Mouse (Mus musculus) ES-E14 (cell line): ENCODE results near the gene Mmp8.

Experiments used
- CHD2 ChIP-seq: IDR thresholded peaks from 2 replicates; pipeline ENCODE4 v1.6.1; 2014; ENCODE audit warnings: mild to moderate bottlenecking, low read depth, low read length, inconsistent platforms
- HCFC1 ChIP-seq: IDR thresholded peaks from 2 replicates; pipeline ENCODE4 v1.6.1; 2012; ENCODE audit warnings: low read length, inconsistent platforms, borderline replicate concordance; ENCODE audit not compliant: insufficient read depth
- MAFK ChIP-seq: IDR thresholded peaks from 2 replicates; pipeline ENCODE4 v1.6.1; 2014; ENCODE audit warnings: mild to moderate bottlenecking, low read depth, low read length, inconsistent platforms; ENCODE audit not compliant: insufficient read depth
- ZC3H11A ChIP-seq: IDR thresholded peaks from 2 replicates; pipeline ENCODE4 v1.6.1; 2012; ENCODE audit warnings: low read depth, mild to moderate bottlenecking, inconsistent platforms, low read length, borderline replicate concordance
- ZNF384 ChIP-seq: IDR thresholded peaks from 2 replicates; pipeline ENCODE4 v1.6.1; 2012; ENCODE audit warnings: low read depth, low read length, inconsistent platforms

DNA sequence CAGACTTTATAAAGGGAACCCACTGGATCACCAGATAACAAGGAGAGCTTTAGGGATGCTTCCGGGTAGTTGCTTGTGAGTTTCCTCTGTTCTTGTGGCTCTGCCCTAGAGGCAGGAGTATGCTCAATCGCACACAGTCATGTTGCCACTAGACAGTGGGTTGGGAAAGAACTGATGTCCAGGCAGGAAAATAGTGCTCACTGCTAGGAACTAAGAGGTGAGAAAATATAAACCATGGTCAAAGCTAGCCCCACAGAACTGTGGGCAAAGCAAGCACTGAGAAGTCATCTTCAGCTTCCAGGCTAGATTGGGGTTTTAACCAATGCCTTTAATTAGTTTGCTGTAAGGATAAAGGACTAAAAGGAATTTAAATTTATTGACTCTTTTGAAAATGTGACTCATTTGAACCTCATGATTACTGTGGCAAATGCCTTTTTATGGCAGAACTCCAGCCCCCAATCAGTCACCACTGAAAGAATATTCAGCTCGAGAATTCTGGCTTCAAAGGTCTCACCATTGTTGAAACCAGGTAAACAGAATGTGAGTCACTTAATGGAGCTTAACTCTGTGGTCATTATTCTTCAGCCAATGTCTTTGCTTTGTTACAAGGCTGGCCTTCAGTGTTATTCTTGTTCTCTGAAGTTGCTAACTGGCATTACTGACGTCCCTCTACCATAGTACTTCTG, 31.9 kb upstream of the Mmp8 start:
- no peak for TF ChIP-seq MAFK
- TF ChIP-seq ZNF384, result no peak
- TF ChIP-seq ZC3H11A, result no peak
- no peak for TF ChIP-seq HCFC1
- TF ChIP-seq CHD2, result no peak
